Mouse (Mus musculus): ENCODE results near the gene Pyy. TPM values are rescaled to one million over a fixed set of nuclear protein-coding genes. Genes with fewer than 3 reads are reported as not detected.

The Pyy gene
- not detected in 4 replicates for total RNA-seq (2023; ENCODE audit: inconsistent age)

DNA sequence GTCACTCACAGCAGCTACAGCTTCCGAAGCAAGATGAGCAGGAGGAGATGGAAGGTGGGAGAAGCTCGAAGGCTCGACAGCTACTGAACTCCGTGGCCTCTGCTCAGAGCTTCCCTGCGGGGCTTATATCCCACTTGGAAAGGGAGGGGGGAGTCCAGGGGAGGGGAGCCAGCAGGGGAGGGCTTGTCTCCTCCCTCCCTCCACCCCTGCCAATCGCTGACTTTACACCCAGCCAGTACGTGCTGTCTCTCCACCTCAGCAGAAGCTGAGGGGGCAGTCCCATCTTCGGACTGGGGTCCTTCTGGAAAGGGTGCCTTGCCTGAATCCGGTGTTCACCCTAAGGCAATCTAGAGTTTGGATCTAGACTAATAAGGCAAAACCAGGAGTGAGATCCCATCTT lies at the start of gene Pyy:
Pyy (minus strand) TSS at position 101 of the 400 bp plus-strand sequence.

DNA sequence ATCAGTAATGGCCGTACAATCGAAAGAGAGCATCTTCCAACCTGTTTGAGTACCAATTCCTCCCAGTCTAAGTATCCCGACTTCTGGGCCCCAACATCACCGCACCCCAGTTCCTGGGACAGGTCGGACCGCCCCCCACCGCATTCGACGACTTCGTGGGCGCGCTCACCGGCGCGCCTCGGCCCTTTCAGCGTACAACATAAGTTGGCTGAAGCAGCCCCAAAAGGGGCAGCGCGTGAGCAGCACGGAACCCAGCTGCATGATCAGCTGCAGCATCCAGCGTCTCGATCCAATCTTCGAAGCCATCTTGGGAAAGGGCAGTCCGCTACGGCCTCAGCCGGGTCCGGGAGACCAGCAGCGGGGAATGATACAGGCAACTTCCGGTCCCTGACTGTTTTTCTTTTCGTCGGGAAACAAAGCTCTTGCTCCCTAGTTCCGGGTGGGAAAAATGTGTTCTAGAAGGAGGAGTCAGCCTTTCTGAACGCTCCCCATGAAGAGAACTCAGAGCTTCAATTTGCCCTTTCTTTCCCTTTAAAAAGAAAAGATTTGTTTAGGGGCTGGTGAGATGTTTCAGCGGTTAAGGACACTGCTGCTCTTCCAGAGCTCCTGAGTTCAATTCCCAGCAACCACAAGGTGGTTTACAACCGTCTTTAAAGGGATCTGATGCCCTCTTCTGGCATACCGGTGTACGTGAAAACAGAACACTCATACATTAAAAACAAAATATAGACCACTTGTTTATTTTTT lies 48.6 kb upstream of the Pyy start, which contains the start of gene Tmem101:
Tmem101 (minus strand) TSS at position 366 of the 747 bp plus-strand sequence.

DNA sequence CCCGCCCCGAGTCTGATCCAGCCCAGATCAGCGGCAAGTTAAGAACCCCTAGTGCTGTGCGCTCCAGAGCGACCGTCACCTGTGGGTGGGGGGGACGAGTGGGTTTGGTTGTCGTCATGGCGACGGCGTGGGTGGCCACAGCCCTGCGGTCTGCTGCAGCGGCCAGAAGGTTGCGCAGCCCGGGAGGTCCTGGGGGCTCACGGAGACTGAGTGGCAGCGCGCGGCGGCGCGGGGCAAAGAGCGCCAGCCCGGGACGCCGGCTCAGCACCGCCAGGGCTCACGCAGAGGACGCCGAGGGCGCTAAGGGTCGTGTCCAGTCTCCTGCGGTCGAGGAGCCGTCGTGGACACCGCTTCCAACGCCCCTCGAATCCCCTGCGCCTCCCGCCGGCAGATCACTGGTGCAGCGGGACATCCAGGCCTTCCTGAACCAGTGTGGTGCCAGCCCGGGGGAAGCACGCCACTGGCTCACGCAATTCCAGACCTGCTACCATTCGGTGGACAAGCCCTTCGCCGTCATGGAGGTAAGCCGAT lies 37.9 kb upstream of the Pyy start, which contains the start of gene Nags:
Nags (plus strand) TSS at position 43 of the 531 bp plus-strand sequence.

DNA sequence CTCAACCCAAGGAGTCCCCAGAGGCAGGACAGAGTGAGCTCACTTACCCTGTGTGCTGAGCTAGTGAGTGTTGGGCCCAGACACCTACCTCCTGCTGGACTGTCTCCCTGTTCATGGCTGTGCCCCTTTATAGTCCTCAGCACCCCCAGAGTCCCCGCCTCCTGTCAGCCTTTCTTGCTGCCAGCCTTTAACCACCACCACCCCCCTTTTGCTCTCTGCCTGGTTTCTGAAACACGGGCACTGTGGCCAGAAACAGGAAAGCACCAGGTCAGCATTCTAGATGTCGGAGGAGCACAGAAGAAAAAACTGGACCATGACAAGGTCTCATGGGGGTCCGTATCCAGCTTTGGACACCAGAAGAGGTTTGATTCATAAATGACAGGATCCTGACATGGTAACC lies 6.4 kb downstream of the Pyy start, which contains the start of gene Ppy:
Ppy (minus strand) TSS at position 101 of the 400 bp plus-strand sequence.

DNA sequence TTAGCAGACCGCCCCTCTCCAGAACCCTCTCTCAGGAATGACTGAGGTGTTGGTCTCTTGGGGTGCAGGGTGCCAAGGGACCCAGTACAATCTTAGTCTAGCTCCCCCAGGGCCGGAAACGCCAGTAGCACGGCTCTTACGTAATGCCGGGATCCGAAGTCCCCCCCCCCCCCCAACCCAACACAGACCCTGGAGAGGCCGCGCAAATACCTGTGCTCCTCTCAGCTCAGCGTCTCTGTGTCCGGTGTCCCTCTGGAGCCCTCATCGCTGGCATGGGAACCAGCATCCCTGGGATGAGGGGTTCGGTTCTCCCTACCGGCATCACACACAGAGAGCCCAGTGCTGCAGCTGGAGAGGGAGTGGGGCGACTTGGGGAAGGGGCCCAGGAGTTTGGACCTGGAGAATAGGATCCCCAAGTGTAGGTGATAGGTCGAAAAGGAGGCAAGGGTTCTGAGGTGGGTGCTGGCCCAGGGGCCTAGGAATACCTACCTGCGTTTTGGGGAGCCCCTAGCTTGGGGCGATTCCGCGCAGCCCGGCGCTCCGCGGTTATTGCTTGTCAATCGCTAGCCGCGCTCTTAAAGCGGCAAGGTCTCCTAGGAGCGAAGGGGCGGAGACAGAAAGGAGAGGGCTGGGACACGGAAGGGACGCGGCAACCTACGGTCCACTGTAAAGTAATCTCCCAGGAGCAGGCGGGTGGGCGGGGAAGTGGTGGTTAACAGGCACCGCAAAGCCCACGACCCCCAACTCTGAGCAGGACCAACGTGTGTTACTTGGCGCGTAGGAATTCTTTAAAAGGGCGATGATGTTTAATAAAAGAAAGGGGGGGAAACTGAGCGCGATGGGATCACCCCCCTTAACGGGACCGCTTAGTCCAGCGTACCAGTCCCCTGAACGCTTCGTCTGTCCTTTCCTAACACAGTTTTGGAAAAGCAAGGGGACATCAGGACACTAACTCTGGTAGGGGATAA lies 19.4 kb downstream of the Pyy start, which contains the start of gene Mpp2:
Mpp2 (minus strand) TSS at position 585 of the 968 bp plus-strand sequence.

Other genes with a start within 250 kb of the Pyy start
- 0.64 to 1.0 TPM (median 0.83 TPM) in 4 replicates for gene Meox1, start 213.5 kb downstream of the Pyy start, total RNA-seq (2023; ENCODE audit: inconsistent age)
- gene Sost, start 140.8 kb downstream of the Pyy start, total RNA-seq (2023; ENCODE audit: inconsistent age) = not detected in 4 replicates
- not detected in 4 replicates for gene Cfap97d1, start 123.6 kb downstream of the Pyy start, total RNA-seq (2023; ENCODE audit: inconsistent age)
- gene Dusp3, start 120.8 kb downstream of the Pyy start, total RNA-seq (2023; ENCODE audit: inconsistent age) = 28.7 to 32.8 TPM (median 30.5 TPM) in 4 replicates
- not detected in 4 replicates for gene Mpp3, start 79.4 kb downstream of the Pyy start, total RNA-seq (2023; ENCODE audit: inconsistent age)
- not detected in 4 replicates for gene Cd300lg, start 66.3 kb downstream of the Pyy start, total RNA-seq (2023; ENCODE audit: inconsistent age)
- not detected in 4 replicates for gene Mpp2, start 19.3 kb downstream of the Pyy start, total RNA-seq (2023; ENCODE audit: inconsistent age)
- not detected in 4 replicates for gene Ppy, start 6.5 kb downstream of the Pyy start, total RNA-seq (2023; ENCODE audit: inconsistent age)
- not detected in 4 replicates for gene Nags, start 37.7 kb upstream of the Pyy start, total RNA-seq (2023; ENCODE audit: inconsistent age)
- 6.8 to 13.3 TPM (median 10.4 TPM) in 4 replicates for gene Tmem101, start 48.6 kb upstream of the Pyy start, total RNA-seq (2023; ENCODE audit: inconsistent age)
- 50.5 to 63.1 TPM (median 55.9 TPM) in 4 replicates for gene Lsm12, start 77.5 kb upstream of the Pyy start, total RNA-seq (2023; ENCODE audit: inconsistent age)
- gene G6pc3, start 81.8 kb upstream of the Pyy start, total RNA-seq (2023; ENCODE audit: inconsistent age) = 37.1 to 44.6 TPM (median 41.9 TPM) in 4 replicates
- 121 to 153 TPM (median 136 TPM) in 4 replicates for gene Hdac5, start 122.3 kb upstream of the Pyy start, total RNA-seq (2023; ENCODE audit: inconsistent age)
- gene BC030867, start 141.1 kb upstream of the Pyy start, total RNA-seq (2023; ENCODE audit: inconsistent age) = 0.51 to 2.6 TPM (median 1.4 TPM) in 4 replicates
- not detected in 4 replicates for gene Asb16, start 160.9 kb upstream of the Pyy start, total RNA-seq (2023; ENCODE audit: inconsistent age)
- 42.2 to 49.5 TPM (median 48.4 TPM) in 4 replicates for gene Tmub2, start 177.1 kb upstream of the Pyy start, total RNA-seq (2023; ENCODE audit: inconsistent age)
- 67.0 to 74.5 TPM (median 69.7 TPM) in 4 replicates for gene Atxn7l3, start 188.8 kb upstream of the Pyy start, total RNA-seq (2023; ENCODE audit: inconsistent age)
- 145 to 164 TPM (median 151 TPM) in 4 replicates for gene Ubtf, start 211.9 kb upstream of the Pyy start, total RNA-seq (2023; ENCODE audit: inconsistent age)